Mouse (Mus musculus): ENCODE measurements around the gene Disc1. TPM values are rescaled to one million over a fixed set of nuclear protein-coding genes. Genes with fewer than 3 reads are reported as not detected.

The Disc1 gene
- polyA plus RNA-seq, 1 experiment from 2014 or later, result 2.6 TPM

DNA sequence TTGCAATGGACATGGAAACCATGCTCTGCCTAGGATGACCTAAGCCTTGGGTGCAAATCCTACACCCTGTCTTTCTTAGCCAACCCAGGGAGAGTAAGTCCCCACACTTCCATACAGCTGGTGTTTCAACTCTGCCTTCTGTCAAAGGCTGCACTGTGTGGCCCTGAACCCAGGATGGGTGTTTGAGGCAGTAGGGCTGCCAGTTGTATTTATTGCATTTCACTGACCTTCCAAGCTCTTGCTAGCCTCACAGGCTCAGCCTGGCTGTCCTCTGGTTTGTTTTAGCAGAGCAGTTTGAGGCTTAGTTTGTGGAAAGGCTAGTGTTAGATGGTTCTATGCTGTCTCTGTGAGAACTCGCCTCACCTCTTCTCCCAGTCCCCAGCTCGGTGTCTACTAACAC, 20.6 kb downstream of the Disc1 start:
- no peak overlapping the region for H3K4me3 ChIP-seq (ENCODE audit: low read length)
- H3K4me1 ChIP-seq (ENCODE audit: control insufficient read depth, insufficient read depth, low read depth, low read length), result peaks cover 10% of the 10 kb centered on the region
- no peak overlapping the region for H3K4me2 ChIP-seq (ENCODE audit: low read length)
- no peak overlapping the region for H3K27ac ChIP-seq (ENCODE audit: low read depth, low read length)
- H3K36me3 ChIP-seq (ENCODE audit: control insufficient read depth, insufficient read depth, low read length), result no peaks in the 10 kb centered on the region
- ATAC-seq, result no peak
- no peaks in the 10 kb centered on the region for H3K9me3 ChIP-seq (ENCODE audit: control insufficient read depth, low read length)
- no peak overlapping the region for H3K9ac ChIP-seq (ENCODE audit: low read depth, low read length)
- H3K27me3 ChIP-seq (replicated peaks; ENCODE audit: control insufficient read depth, insufficient read depth, low read length), result no peaks in the 10 kb centered on the region
- 100% methylated on average over 2 of the region's 2 CpGs for WGBS

DNA sequence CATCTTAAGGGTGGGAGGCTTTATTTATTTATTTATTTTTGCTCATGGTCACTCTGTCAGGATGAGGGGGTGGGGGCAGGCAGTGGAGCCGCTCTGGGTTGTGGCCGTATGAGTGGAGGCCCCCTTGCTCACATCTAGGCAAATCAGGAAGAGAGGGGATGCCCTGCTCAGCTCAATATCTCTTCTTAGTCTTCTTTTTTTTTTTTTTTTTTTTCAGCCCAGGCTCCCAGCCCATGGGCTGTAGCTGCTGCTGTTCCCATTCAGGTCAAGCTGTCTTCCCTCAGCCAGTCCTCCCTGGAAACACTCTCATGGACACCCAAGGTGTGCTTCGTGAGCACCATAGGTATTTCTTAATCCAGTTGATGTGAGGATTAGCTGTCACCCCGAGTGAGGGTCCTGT, 21.4 kb downstream of the Disc1 start:
- no peak overlapping the region for H3K4me3 ChIP-seq (ENCODE audit: low read length)
- 78% methylated on average over 4 of the region's 4 CpGs for WGBS
- no peak for ATAC-seq

DNA sequence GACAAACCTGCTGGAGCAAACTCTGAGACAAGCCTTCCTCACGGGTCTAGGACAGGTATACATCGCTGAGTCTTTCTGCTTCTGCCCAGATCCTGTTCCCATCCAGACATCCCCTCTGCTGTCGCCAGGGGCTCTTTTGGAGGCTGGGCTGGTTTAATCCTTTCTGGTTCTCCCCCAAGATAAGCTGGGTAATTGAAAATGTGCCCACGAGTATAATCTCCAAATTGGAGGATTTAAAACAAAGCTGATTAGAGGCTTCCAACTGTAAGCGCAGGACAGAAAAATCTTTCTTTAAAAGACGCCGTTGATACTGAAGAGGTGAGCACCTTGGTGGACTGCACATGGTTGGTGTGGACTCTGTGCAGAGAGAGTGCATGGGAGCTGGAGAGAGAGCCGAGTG, 23.3 kb downstream of the Disc1 start:
- Histone ChIP-seq H3K36me3 (ENCODE audit: control insufficient read depth, insufficient read depth, low read length) (no peaks in the 10 kb centered on the region), H3K9ac (ENCODE audit: low read depth, low read length) (no peak overlapping the region), H3K4me1 (ENCODE audit: control insufficient read depth, insufficient read depth, low read depth, low read length) (peaks cover 10% of the 10 kb centered on the region), H3K27me3 (replicated peaks; ENCODE audit: control insufficient read depth, insufficient read depth, low read length) (no peaks in the 10 kb centered on the region), H3K27ac (ENCODE audit: low read depth, low read length) (no peak overlapping the region), H3K4me2 (ENCODE audit: low read length) (no peak overlapping the region), H3K4me3 (ENCODE audit: low read length) (no peak overlapping the region), H3K9me3 (ENCODE audit: control insufficient read depth, low read length) (no peaks in the 10 kb centered on the region)
- ATAC-seq, result no peak
- 75% methylated on average over 8 of the region's 8 CpGs for WGBS

More for the DNA sequence above, 21.4 kb downstream of the Disc1 start:
- Histone ChIP-seq H3K4me2 (ENCODE audit: low read length) (no peak overlapping the region), H3K9ac (ENCODE audit: low read depth, low read length) (no peak overlapping the region), H3K27me3 (replicated peaks; ENCODE audit: control insufficient read depth, insufficient read depth, low read length) (no peaks in the 10 kb centered on the region), H3K4me1 (ENCODE audit: control insufficient read depth, insufficient read depth, low read depth, low read length) (peaks cover 10% of the 10 kb centered on the region), H3K9me3 (ENCODE audit: control insufficient read depth, low read length) (no peaks in the 10 kb centered on the region), H3K36me3 (ENCODE audit: control insufficient read depth, insufficient read depth, low read length) (no peaks in the 10 kb centered on the region), H3K27ac (ENCODE audit: low read depth, low read length) (no peak overlapping the region)

DNA sequence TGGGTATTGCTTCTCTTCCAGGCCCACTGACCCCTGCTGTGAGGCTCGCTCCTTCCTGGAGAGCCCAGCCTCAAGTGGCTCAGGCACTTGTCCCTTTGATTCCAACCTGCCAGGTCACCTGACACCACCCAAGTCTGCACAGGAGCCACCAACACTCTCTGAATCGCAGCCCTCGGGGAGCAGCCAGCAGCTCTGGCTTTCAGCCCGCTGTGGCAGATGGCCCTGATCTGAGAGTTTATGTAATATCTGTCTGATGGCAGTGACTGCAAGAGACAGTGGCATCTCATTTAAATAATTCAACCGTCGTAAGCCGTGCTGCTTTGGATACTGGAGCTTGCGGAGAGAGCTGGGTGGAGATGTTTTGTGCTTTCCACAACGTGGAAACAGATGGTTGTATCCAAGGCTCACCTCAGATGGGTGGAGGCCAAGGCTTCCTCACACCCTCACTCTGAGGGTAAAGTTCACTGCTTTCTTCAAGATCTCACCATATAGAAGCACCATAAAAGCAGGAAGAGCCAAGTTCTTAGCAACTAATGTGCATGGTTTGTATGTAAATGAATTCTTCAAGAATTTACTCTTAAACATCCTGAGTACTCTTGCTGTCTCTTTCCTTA, 24.9 kb downstream of the Disc1 start:
- Histone ChIP-seq H3K4me3 (ENCODE audit: low read length) (no peak overlapping the region), H3K27me3 (replicated peaks; ENCODE audit: control insufficient read depth, insufficient read depth, low read length) (no peaks in the 10 kb centered on the region), H3K9ac (ENCODE audit: low read depth, low read length) (no peak overlapping the region), H3K4me2 (ENCODE audit: low read length) (no peak overlapping the region), H3K9me3 (ENCODE audit: control insufficient read depth, low read length) (no peaks in the 10 kb centered on the region), H3K36me3 (ENCODE audit: control insufficient read depth, insufficient read depth, low read length) (no peaks in the 10 kb centered on the region), H3K27ac (ENCODE audit: low read depth, low read length) (no peak overlapping the region), H3K4me1 (ENCODE audit: control insufficient read depth, insufficient read depth, low read depth, low read length) (peaks cover 13% of the 10 kb centered on the region)
- 38% methylated on average over 9 of the region's 9 CpGs for WGBS
- peak; percentile 49 for ATAC-seq

DNA sequence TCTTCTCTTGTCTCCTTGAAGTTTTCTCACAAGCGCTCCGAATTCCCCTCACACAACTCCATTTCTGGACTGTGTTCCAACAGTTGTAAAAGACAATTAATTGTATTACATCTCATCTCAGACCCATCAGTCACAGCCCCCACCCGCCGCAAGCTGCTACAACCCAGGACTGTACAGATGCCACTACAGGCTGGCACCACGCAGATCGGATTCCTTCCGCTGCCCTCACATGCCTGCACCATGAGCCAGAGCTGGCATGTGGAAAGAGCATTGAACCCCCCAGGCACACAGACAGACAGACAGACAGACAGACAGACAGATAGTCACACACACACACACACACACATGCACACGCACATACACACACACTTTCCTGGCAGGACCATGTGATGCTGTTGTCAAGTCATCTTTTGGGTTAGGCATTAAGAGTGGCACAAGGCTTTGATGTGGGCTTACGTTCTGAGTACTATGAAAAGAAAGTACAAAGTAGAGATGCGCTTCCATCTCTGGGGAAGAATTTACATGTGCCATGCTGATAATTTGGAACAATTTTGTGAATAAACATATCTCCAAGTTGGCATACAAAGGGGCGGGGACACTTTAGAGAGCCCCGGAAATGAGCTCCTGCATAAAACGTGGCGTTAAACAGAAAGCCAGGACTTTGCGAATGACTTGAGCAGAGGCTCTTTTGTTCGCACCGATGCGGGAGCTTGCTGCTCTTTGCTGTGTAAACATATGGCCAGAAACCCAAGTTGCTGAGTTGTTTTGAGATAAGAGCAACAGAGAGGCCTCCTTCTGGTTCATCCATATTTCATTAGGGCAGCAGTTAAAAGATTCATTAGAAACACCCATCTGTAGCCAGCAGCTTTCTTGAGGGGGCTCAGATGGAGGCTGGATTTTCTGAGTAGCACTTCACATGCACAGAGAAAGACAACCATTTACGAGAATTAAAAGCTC, 26.7 kb downstream of the Disc1 start:
- WGBS, result 61% methylated on average over 19 of the region's 19 CpGs
- Histone ChIP-seq H3K27ac (ENCODE audit: low read depth, low read length) (no peak overlapping the region), H3K4me2 (ENCODE audit: low read length) (no peak overlapping the region), H3K9me3 (ENCODE audit: control insufficient read depth, low read length) (no peaks in the 10 kb centered on the region), H3K27me3 (replicated peaks; ENCODE audit: control insufficient read depth, insufficient read depth, low read length) (no peaks in the 10 kb centered on the region), H3K4me1 (ENCODE audit: control insufficient read depth, insufficient read depth, low read depth, low read length) (peaks cover 15% of the 10 kb centered on the region), H3K36me3 (ENCODE audit: control insufficient read depth, insufficient read depth, low read length) (no peaks in the 10 kb centered on the region), H3K4me3 (ENCODE audit: low read length) (no peak overlapping the region), H3K9ac (ENCODE audit: low read depth, low read length) (no peak overlapping the region)
- ATAC-seq, result no peak

DNA sequence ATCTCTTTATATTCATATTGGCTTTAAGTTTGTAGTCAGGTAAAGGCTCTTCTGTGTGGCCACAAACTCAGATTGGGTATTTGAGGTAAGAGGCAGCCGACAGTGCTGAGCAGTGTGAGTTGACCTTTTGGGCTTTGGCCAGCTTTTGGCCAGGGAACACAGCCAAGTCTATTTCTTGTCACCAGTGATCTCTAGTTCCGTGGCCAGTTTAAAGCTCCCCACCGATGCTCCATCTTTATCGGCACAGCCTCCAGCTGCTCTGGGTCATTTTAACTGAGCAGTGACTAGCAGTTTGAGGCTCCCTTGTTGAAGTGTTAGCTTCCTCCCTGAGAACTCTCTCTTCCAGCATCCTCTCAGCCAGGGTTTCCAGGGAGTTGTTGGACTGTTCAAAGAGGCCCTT, 29.8 kb downstream of the Disc1 start:
- WGBS, result 33% methylated on average over 4 of the region's 4 CpGs
- no peak overlapping the region for H3K4me2 ChIP-seq (ENCODE audit: low read length)
- no peak overlapping the region for H3K4me3 ChIP-seq (ENCODE audit: low read length)
- no peaks in the 10 kb centered on the region for H3K36me3 ChIP-seq (ENCODE audit: control insufficient read depth, insufficient read depth, low read length)
- no peaks in the 10 kb centered on the region for H3K9me3 ChIP-seq (ENCODE audit: control insufficient read depth, low read length)
- H3K27ac ChIP-seq (ENCODE audit: low read depth, low read length), result peak overlapping the region; percentile 25; the same call in 1 of the 2 replicates
- ATAC-seq, result no peak
- no peak overlapping the region; the same call in 1 of the 2 replicates for H3K9ac ChIP-seq (ENCODE audit: low read depth, low read length)
- peaks cover 9% of the 10 kb centered on the region for H3K4me1 ChIP-seq (ENCODE audit: control insufficient read depth, insufficient read depth, low read depth, low read length)
- no peaks in the 10 kb centered on the region for H3K27me3 ChIP-seq (replicated peaks; ENCODE audit: control insufficient read depth, insufficient read depth, low read length)

DNA sequence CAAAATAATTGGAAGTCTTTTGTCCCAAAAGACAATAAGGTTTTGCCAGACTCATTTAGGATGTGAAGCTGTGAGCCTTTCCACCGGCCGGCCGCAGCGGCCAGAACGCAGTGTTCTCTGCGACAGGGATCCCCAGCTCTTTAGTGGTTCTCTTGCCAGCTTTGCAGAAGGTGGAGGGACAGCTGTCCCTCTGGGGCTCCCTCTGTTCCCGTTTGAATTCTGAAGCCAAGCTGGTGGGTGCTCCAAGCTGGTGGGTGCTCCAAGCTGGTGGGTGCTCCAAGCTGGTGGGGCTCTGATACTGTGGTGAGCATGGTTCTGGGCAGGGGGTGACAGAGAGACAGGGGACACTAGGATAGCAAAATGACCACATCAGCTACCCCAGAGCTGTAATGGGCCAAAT, 30.5 kb downstream of the Disc1 start:
- no peak overlapping the region for H3K4me3 ChIP-seq (ENCODE audit: low read length)
- no peak overlapping the region for H3K9ac ChIP-seq (ENCODE audit: low read depth, low read length)
- H3K27ac ChIP-seq (ENCODE audit: low read depth, low read length), result no peak overlapping the region
- no peak for ATAC-seq
- no peaks in the 10 kb centered on the region for H3K27me3 ChIP-seq (replicated peaks; ENCODE audit: control insufficient read depth, insufficient read depth, low read length)
- 65% methylated on average over 7 of the region's 7 CpGs for WGBS
- H3K4me2 ChIP-seq (ENCODE audit: low read length), result no peak overlapping the region
- peaks cover 5% of the 10 kb centered on the region for H3K4me1 ChIP-seq (ENCODE audit: control insufficient read depth, insufficient read depth, low read depth, low read length)
- H3K9me3 ChIP-seq (ENCODE audit: control insufficient read depth, low read length), result no peaks in the 10 kb centered on the region
- no peaks in the 10 kb centered on the region for H3K36me3 ChIP-seq (ENCODE audit: control insufficient read depth, insufficient read depth, low read length)

DNA sequence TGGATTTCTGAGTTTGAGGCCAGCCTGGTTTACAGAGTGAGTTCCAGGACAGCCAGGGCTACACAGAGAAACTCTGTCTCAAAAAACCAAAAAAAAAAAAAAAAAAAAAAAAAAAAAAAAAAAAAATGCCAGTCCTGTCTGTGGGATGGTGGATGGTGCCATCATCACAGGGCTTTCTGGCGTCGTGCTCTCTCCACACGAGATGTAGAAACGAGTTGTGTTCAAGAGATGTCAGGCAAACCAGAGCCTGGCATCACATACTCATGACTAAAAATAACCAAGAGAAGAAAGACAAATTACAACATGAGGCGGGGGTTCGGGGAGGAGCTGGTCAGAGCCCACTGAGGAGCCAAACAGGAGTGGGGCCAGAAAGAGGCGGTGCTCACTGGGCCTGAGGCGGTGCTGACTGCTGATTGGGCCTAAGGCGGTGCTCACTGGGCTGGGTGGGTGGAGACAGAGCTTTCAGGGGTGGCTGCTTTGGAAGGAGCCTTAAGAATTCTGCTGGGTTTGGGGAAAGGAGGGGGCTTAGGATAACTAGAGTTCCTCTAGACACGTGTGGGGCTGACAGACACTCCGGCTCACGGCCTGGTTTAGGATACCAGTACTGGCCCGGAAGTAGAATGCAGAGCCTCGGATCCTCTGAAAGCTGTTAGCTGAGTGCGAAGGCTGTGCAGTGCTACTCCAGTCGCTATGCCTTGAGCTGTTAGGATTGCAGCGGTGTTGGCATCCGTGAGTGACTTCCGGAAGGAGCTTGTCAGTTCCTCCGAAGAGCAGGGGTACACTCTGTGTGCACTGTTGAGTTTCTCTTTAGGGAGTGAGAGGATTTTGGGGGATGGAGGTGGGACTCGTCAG, 37.1 kb downstream of the Disc1 start:
- H3K4me1 ChIP-seq (ENCODE audit: control insufficient read depth, insufficient read depth, low read depth, low read length), result no peaks in the 10 kb centered on the region
- H3K27me3 ChIP-seq (replicated peaks; ENCODE audit: control insufficient read depth, insufficient read depth, low read length), result no peaks in the 10 kb centered on the region
- H3K9me3 ChIP-seq (ENCODE audit: control insufficient read depth, low read length), result no peaks in the 10 kb centered on the region
- whole genome bisulfite sequencing, result 74% methylated on average over 21 of the region's 21 CpGs
- H3K4me2 ChIP-seq (ENCODE audit: low read length), result no peak overlapping the region
- ATAC-seq, result peak; percentile 70; the same call in 1 of the 2 replicates
- no peaks in the 10 kb centered on the region for H3K36me3 ChIP-seq (ENCODE audit: control insufficient read depth, insufficient read depth, low read length)
- no peak overlapping the region for H3K4me3 ChIP-seq (ENCODE audit: low read length)
- no peak overlapping the region for H3K9ac ChIP-seq (ENCODE audit: low read depth, low read length)
- no peak overlapping the region for H3K27ac ChIP-seq (ENCODE audit: low read depth, low read length)

DNA sequence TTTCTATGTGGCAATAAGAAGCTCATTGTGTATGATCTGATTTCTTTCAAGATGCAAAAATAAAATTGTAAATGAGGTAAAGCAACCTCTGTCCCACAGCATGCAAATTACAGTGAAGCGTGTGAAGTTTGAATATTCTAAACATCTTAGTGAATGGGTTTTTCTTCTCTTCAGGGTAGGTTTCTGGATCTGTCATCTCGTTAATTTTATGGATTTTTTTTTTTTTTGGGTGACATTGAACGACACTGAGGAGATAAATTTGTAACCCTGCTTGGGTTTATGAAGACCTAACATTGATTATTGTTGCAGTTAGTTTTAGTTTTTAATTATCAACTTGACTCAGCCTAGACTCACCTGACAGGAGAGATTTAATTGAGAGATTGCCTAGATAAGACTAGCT, 43.1 kb downstream of the Disc1 start:
- H3K9me3 ChIP-seq (ENCODE audit: control insufficient read depth, low read length), result no peaks in the 10 kb centered on the region
- H3K36me3 ChIP-seq (ENCODE audit: control insufficient read depth, insufficient read depth, low read length), result no peaks in the 10 kb centered on the region
- H3K4me1 ChIP-seq (ENCODE audit: control insufficient read depth, insufficient read depth, low read depth, low read length), result no peaks in the 10 kb centered on the region
- 79% methylated on average over 3 of the region's 3 CpGs for WGBS
- no peaks in the 10 kb centered on the region for H3K27me3 ChIP-seq (replicated peaks; ENCODE audit: control insufficient read depth, insufficient read depth, low read length)
- no peak overlapping the region for H3K4me3 ChIP-seq (ENCODE audit: low read length)
- ATAC-seq, result no peak
- no peak overlapping the region for H3K9ac ChIP-seq (ENCODE audit: low read depth, low read length)
- no peak overlapping the region for H3K27ac ChIP-seq (ENCODE audit: low read depth, low read length)
- no peak overlapping the region for H3K4me2 ChIP-seq (ENCODE audit: low read length)

All from hindbrain, embryonic 16.5 days (tissue).